Comparison of ENCODE assay signal across 23 mouse cellular contexts in the genomic region with DNA sequence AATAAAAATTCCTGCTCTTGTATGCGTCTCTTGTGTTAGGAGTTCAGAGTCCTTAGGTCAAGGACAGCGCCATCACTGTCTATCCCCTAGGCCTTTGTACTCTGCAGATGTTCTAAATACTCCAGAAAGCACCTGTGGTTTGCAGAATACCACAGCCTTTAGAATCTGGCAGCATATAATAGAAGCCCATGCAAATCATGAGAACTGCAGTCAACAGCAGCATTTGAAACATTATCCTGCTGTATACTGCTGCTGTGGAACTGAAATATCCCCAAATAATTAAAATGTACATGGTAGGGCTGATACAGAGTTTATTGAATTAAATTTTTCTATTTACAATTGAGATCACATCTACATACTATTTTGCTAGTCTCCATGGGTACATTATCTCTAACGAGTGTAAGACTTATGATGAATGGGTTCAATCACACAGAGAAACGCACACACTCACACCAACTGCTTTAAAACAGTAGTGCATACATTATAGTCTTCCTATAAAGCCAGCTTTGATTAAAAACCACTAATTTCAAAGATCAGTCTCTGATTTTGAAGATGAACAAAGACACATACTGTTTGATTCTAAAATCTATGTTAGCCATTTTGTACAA. TPM values are rescaled to one million over a fixed set of nuclear protein-coding genes. Genes with fewer than 3 reads are reported as not detected.
DNase-seq lines count a peak whose midpoint lies in the region; ATAC-seq and TF ChIP-seq lines count a peak whose summit lies in the region.
"Had no signal": no experiment of that assay in that cellular context is flagged by ENCODE, and none has a peak within 500 bp of the region (broad histone marks: within the 10 kb centered on the region; RNA-seq: fewer than 3 reads in every experiment).

No protein-coding gene starts in this region.

- no peak overlapping the region for H3K9ac ChIP-seq in CH12.LX (ENCODE audit: insufficient read depth, low read depth)
- no peak overlapping the region for H3K9ac ChIP-seq in neural tube, embryonic 14.5 days (replicated peaks; ENCODE audit: low read depth, low read length)
- H3K9ac ChIP-seq in forebrain, embryonic 16.5 days (replicated peaks; ENCODE audit: low read depth, low read length), result no peak overlapping the region
- H3K9ac ChIP-seq: embryonic facial prominence, embryonic 13.5 days; embryonic facial prominence, embryonic 15.5 days; forebrain, embryonic 13.5 days; forebrain, embryonic 15.5 days had no signal

- no peak for TF ChIP-seq CTCF in CH12.LX (conservative IDR thresholded peaks at IDR 0.05 in 1 of 2, IDR thresholded peaks at IDR 0.05 in 1 of 2; ENCODE audit: low read depth in 2 of 2, low read length in 2 of 2)

- H3K4me2 ChIP-seq in CH12.LX (ENCODE audit: insufficient read depth, low read depth, poor library complexity, severe bottlenecking), result no peak overlapping the region
- H3K4me2 ChIP-seq in neural tube, embryonic 14.5 days (ENCODE audit: low read depth, low read length), result no peak overlapping the region
- no peak overlapping the region for H3K4me2 ChIP-seq in forebrain, embryonic 16.5 days (ENCODE audit: low read length)
- H3K4me2 ChIP-seq: embryonic facial prominence, embryonic 13.5 days; embryonic facial prominence, embryonic 15.5 days; forebrain, embryonic 13.5 days; forebrain, embryonic 15.5 days had no signal

- H3K9me3 ChIP-seq in CH12.LX (replicated peaks; ENCODE audit: low read length), result no peaks in the 10 kb centered on the region
- H3K9me3 ChIP-seq in neural tube, embryonic 14.5 days (ENCODE audit: control insufficient read depth, low read length), result no peaks in the 10 kb centered on the region
- no peaks in the 10 kb centered on the region for H3K9me3 ChIP-seq in forebrain, embryonic 16.5 days (ENCODE audit: control insufficient read depth, low read length)
- H3K9me3 ChIP-seq: embryonic facial prominence, embryonic 13.5 days; embryonic facial prominence, embryonic 15.5 days; forebrain, embryonic 13.5 days; forebrain, embryonic 15.5 days; G1E had no signal

- DNase-seq in CH12.LX (ENCODE audit: extremely low read depth) (peak; percentile 61), R1 (ENCODE audit: low read depth, low spot score) (peak; percentile 62)
- no peak for DNase-seq in thymus, postnatal 4 days
- DNase-seq: adrenal gland, adult 8-10 months; adrenal gland, postnatal 14 days; cerebellum, adult 11 months; cerebellum, adult 18-20 months; cerebellum, adult 8-10 months; cerebellum, adult 9-11 months; cerebellum, postnatal 14 days; cerebellum, postnatal 36 days; embryo, embryonic 11 days had no signal

- no peak; the same call in 1 of the 2 replicates for ATAC-seq in neural tube, embryonic 14.5 days (ENCODE audit: low read depth)
- ATAC-seq in erythroid progenitor cell, adult 5-6 weeks (replicated peaks; ENCODE audit: low FRiP score, poor library complexity, severe bottlenecking), result no peak
- no peak for ATAC-seq in forebrain, embryonic 16.5 days
- ATAC-seq: activated CD4-positive, CD25-positive, alpha-beta regulatory T cell, adult 4 months; forebrain, embryonic 13.5 days; forebrain, embryonic 15.5 days; Patski had no signal

- 66% methylated on average over 4 of the region's 4 CpGs for WGBS in neural tube, embryonic 14.5 days
- 74% methylated on average over 4 of the region's 4 CpGs for WGBS in forebrain, embryonic 16.5 days

- dilution Hi-C loops in CH12.LX (cut with MboI; ENCODE audit: extremely low pct_ligation_motif_present, extremely low pct_unique_long_range_greater_than_20kb, low sequenced_read_pairs), result no loop called here

- no peak for TF ChIP-seq POLR2A in CH12.LX (IDR thresholded peaks at IDR 0.05; ENCODE audit: low read depth, low read length)

- H3K27me3 ChIP-seq in CH12.LX (replicated peaks), result no peaks in the 10 kb centered on the region
- no peaks in the 10 kb centered on the region for H3K27me3 ChIP-seq in neural tube, embryonic 14.5 days (ENCODE audit: control insufficient read depth, insufficient read depth, low read length)
- H3K27me3 ChIP-seq in forebrain, embryonic 16.5 days (replicated peaks; ENCODE audit: control insufficient read depth, insufficient read depth, low read length), result no peaks in the 10 kb centered on the region
- H3K27me3 ChIP-seq: embryonic facial prominence, embryonic 13.5 days; embryonic facial prominence, embryonic 15.5 days; forebrain, embryonic 13.5 days; forebrain, embryonic 15.5 days; Patski had no signal

- in situ Hi-C loops in CH12.LX (cut with MboI; ENCODE audit: low pct_ligation_motif_present, low pct_unique_long_range_greater_than_20kb, low sequenced_read_pairs), result no loop called here

- no peak for TF ChIP-seq RAD21 in CH12.LX (IDR thresholded peaks at IDR 0.05; ENCODE audit: low read depth, low read length)

- peaks cover 5 to 50% of the 10 kb centered on the region in 2 experiments for H3K36me3 ChIP-seq in CH12.LX (replicated peaks in 1 of 2; ENCODE audit: control insufficient read depth in 1 of 2, insufficient read depth in 1 of 2, low read length in 1 of 2)
- peaks cover 29% of the 10 kb centered on the region for H3K36me3 ChIP-seq in neural tube, embryonic 14.5 days (ENCODE audit: control insufficient read depth, insufficient read depth, low read length)
- H3K36me3 ChIP-seq in forebrain, embryonic 16.5 days (ENCODE audit: control insufficient read depth, insufficient read depth), result peaks cover 34% of the 10 kb centered on the region
- H3K36me3 ChIP-seq: G1E had no signal

- H3K79me2 ChIP-seq in CH12.LX (replicated peaks; ENCODE audit: control insufficient read depth, extremely low read depth, insufficient read depth, poor library complexity, severe bottlenecking), result no peaks in the 10 kb centered on the region

- no peak overlapping the region for H3K27ac ChIP-seq in CH12.LX (ENCODE audit: insufficient read depth, low read depth)
- peak overlapping the region; percentile 40; the same call in 1 of the 2 replicates for H3K27ac ChIP-seq in neural tube, embryonic 14.5 days (ENCODE audit: low read depth, low read length)
- no peak overlapping the region for H3K27ac ChIP-seq in forebrain, embryonic 16.5 days (ENCODE audit: low read length)
- H3K27ac ChIP-seq: embryonic facial prominence, embryonic 13.5 days; embryonic facial prominence, embryonic 15.5 days; forebrain, embryonic 15.5 days had no signal

- no peak overlapping the region for H3K4me3 ChIP-seq in CH12.LX (replicated peaks in 1 of 3; ENCODE audit: low read depth in 2 of 3, low read length in 2 of 3, poor library complexity in 1 of 3)
- no peak overlapping the region for H3K4me3 ChIP-seq in neural tube, embryonic 14.5 days (ENCODE audit: low read depth, low read length)
- H3K4me3 ChIP-seq in forebrain, embryonic 16.5 days (replicated peaks; ENCODE audit: low read length), result no peak overlapping the region
- H3K4me3 ChIP-seq: embryonic facial prominence, embryonic 13.5 days; embryonic facial prominence, embryonic 15.5 days; erythroblast, embryonic 14.5 days; forebrain, embryonic 13.5 days; forebrain, embryonic 15.5 days had no signal

- TF ChIP-seq EP300 in CH12.LX (IDR thresholded peaks at IDR 0.05; ENCODE audit: low read length), result no peak

- H3K4me1 ChIP-seq in CH12.LX (ENCODE audit: control insufficient read depth in 1 of 2, insufficient read depth in 2 of 2), result peaks cover 38 to 66% of the 10 kb centered on the region in 2 experiments
- no peaks in the 10 kb centered on the region for H3K4me1 ChIP-seq in neural tube, embryonic 14.5 days (ENCODE audit: control insufficient read depth, insufficient read depth, low read length)
- H3K4me1 ChIP-seq in forebrain, embryonic 16.5 days (replicated peaks; ENCODE audit: control insufficient read depth, insufficient read depth, low read length), result no peaks in the 10 kb centered on the region
- H3K4me1 ChIP-seq: embryonic facial prominence, embryonic 15.5 days; forebrain, embryonic 13.5 days had no signal

TF ChIP-seq in CH12.LX, 34 proteins besides CTCF, POLR2A, EP300 and RAD21:
- TF ChIP-seq PAX5 (IDR thresholded peaks at IDR 0.05; ENCODE audit: low read length) (no peak), NRF1 (IDR thresholded peaks at IDR 0.05; ENCODE audit: low read depth, low read length) (no peak), TCF12 (IDR thresholded peaks at IDR 0.05; ENCODE audit: low read depth, low read length) (0 out of 2 replicates have a peak, but pooled peaks have one; percentile 36), ZMIZ1 (IDR thresholded peaks at IDR 0.05; ENCODE audit: low read depth, low read length) (no peak), CHD2 (IDR thresholded peaks at IDR 0.05; ENCODE audit: low read length) (no peak), SMC3 (IDR thresholded peaks at IDR 0.05; ENCODE audit: low read depth, low read length) (no peak), POLR2AphosphoS2 (IDR thresholded peaks at IDR 0.05; ENCODE audit: low read depth, low read length) (no peak)

RNA-seq across cellular contexts. Expression of a gene that starts 29.6 kb away (rescaled TPM):
- total RNA-seq in CH12.LX (2012; rRNA removed) (34.5 and 35.7 TPM in 2 replicates), CH12.LX (2014; rRNA removed) (81.4 and 85.9 TPM in 2 replicates)
- 60.4 and 62.0 TPM in 2 replicates for polyA plus RNA-seq in CH12.LX (2012; ENCODE audit: insufficient read length, low read depth)
- 598 and 623 TPM in 2 replicates for polyA plus RNA-seq in neural tube, embryonic 14.5 days (2014; fragmentation: Nextera tagmentation; extraction: Ambion mirVana)
- total RNA-seq in erythroid progenitor cell, adult 5-6 weeks (2015; ENCODE audit: low replicate concordance), result 13.7 and 19.3 TPM in 2 replicates
- 2.7 and 3.2 TPM in 2 replicates for total RNA-seq in erythroid progenitor cell, adult 5-6 weeks (2017; ENCODE audit: low replicate concordance)
- polyA plus RNA-seq in forebrain, embryonic 16.5 days (2015; fragmentation: Nextera tagmentation; extraction: Ambion mirVana), result 553 and 582 TPM in 2 replicates
- polyA plus RNA-seq: G1E had no signal

RNA-seq across cellular contexts. Expression of a gene that starts 45.9 kb away (rescaled TPM):
- total RNA-seq in CH12.LX (2012; rRNA removed) (8.1 and 9.3 TPM in 2 replicates), CH12.LX (2014; rRNA removed) (15.6 and 17.5 TPM in 2 replicates)
- polyA plus RNA-seq in CH12.LX (2012; ENCODE audit: insufficient read length, low read depth), result 32.0 and 38.2 TPM in 2 replicates
- polyA plus RNA-seq in neural tube, embryonic 14.5 days (2014; fragmentation: Nextera tagmentation; extraction: Ambion mirVana), result 0.40 and 1.2 TPM in 2 replicates
- 9.2 and 10.5 TPM in 2 replicates for total RNA-seq in erythroid progenitor cell, adult 5-6 weeks (2015; ENCODE audit: low replicate concordance)
- total RNA-seq in erythroid progenitor cell, adult 5-6 weeks (2017; ENCODE audit: low replicate concordance), result 14.8 and 27.9 TPM in 2 replicates
- 0.29 and 0.70 TPM in 2 replicates for polyA plus RNA-seq in forebrain, embryonic 16.5 days (2015; fragmentation: Nextera tagmentation; extraction: Ambion mirVana)
- total RNA-seq: G1E had no signal

Comparison
In these comparisons a context has a peak if more than half of its experiments do, and no peak if none do; other contexts are left out.
1. RNA of a gene that starts 45.9 kb away (polyA plus RNA-seq): 32.0 to 38.2 TPM in CH12.LX; 0.40 to 1.2 TPM in neural tube, embryonic 14.5 days and 0.29 to 0.70 TPM in forebrain, embryonic 16.5 days; every median in the first group is over 10 times any median in the second.